Mouse (Mus musculus): ENCODE data around the gene Fkbpl. TPM values are rescaled to one million over a fixed set of nuclear protein-coding genes. Genes with fewer than 3 reads are reported as not detected.

The Fkbpl gene
- total RNA-seq, 2 experiments from 2014 or later = 4.0 to 41.6 TPM

DNA sequence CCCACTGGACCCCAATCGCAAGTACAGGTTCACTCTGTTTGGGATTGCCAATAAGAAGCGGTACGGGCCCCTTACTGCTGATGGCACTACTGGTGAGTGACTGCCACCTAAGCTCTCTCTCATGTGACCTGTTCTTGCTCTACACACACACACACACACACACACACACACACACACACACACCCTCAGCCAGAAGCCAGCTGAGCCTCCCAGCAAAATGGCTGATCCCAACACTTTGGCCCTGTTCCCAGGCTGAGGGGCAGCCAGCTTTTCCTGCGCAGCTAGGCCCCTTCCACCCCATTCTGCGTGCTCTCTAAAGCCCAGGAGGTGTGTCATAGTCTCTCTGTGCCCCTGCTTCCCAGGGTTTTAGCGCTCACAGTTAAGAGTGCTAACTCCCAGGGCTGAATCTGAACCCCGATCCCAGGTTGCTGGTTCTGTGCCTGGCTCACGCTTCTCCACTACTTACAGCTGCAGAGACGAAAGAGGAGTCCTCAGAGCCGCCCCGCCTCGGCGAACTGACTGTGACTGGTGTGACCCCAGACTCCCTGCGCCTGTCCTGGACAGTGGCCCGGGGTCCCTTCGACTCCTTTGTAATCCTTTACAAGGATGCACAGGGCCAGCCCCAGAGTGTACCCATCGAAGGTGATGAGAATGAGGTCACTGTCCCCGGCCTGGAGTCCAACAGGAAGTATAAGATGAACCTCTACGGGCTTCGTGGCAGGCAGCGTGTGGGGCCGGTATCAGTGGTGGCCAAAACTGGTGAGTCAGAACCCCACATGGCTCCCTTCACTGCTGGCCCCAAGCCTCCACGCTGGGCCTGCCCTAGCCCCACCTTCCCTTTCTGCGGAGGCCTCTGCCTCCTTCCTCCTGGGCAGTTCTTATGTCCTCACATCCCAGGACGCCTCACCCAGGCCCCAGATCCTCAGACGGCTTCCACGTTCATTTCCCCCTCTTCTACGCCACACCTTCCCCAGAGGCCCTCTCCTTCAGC, 40.9 kb downstream of the Fkbpl start:
- ATAC-seq (ENCODE audit: poor library complexity, severe bottlenecking) = peak; percentile 76

DNA sequence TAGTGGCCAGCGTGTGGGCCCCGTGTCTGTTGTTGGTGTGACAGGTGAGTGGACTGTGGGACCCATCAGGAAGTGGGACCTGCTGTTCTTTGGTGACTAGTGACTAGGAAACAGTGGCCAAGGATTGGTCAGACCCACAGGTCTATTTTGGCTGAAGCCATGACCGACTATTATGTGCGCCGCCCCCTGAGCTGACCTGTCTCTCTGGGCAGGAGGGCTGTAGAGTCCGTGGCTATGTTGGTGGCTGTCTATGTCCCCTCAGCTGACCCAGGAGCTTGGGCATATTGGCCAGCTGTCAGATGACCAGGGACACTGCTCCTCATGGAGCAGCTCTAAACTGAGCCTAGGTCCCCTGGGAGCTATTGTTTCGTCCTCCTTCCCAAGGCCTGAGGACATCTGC, 44.3 kb downstream of the Fkbpl start:
- ATAC-seq (ENCODE audit: poor library complexity, severe bottlenecking) = no peak

DNA sequence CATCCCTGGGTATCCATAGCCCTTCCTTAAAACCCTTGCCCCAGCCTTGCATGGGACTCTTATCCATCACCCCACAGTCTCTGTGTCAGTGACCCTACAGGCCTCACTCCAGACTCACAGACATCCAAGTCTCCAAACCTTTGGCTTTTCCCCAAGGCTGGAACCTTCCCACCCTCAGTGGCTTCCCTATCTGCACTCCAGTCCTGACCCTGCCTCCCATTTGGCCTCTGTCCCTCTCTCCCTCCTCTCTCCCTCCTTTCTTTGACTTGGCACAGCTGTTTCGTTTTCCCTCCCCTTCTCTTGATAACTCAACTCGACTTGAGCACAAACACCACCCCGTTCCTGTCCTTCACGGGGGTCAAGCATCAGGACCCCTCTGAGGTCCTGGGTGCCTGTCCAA, 45.9 kb downstream of the Fkbpl start:
- ATAC-seq (ENCODE audit: poor library complexity, severe bottlenecking) = no peak

DNA sequence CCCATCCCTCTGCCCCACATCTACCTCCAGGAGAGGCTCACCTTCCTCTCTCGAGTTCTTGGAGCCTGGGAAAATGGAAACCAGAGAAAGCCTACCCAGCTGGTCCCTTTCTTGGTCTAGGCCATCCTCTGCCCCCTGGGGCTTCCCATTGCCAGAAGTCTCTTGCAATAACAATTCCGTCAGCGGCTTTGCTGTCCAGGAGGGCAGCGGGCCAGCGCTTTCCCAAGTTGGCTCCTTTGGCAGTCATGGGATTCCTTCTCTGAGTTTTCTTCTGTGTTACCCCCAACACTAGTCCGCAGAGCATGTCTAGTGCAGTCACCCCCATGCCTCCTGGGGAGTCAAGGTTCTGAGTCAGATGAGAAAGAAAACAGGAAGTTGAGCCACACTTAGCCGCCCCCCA, 48.3 kb downstream of the Fkbpl start:
- ATAC-seq (ENCODE audit: poor library complexity, severe bottlenecking) = no peak

Other genes starting within 250 kb of the Fkbpl start
- gene BC051142, start 245.9 kb upstream of the Fkbpl start, total RNA-seq (2015) = not detected in 2 replicates
- gene BC051142, start 245.9 kb upstream of the Fkbpl start, total RNA-seq (2017) = 0.29 and 3.8 TPM in 2 replicates
- gene Btnl4, start 167.4 kb upstream of the Fkbpl start, total RNA-seq (2015) = not detected in 2 replicates
- not detected in 2 replicates for gene Btnl4, start 167.4 kb upstream of the Fkbpl start, total RNA-seq (2017)
- gene Btnl6, start 127.4 kb upstream of the Fkbpl start, total RNA-seq (2015) = not detected in 2 replicates
- not detected in 2 replicates for gene Btnl6, start 127.4 kb upstream of the Fkbpl start, total RNA-seq (2017)
- 0.11 TPM in 1 of 2 replicates, not detected in the other for gene Notch4, start 80.5 kb upstream of the Fkbpl start, total RNA-seq (2015)
- gene Notch4, start 80.5 kb upstream of the Fkbpl start, total RNA-seq (2017) = 0.12 and 0.15 TPM in 2 replicates
- gene Gpsm3, start 55.0 kb upstream of the Fkbpl start, total RNA-seq (2015) = 243 and 248 TPM in 2 replicates
- gene Gpsm3, start 55.0 kb upstream of the Fkbpl start, total RNA-seq (2017) = 75.7 and 109 TPM in 2 replicates
- 18.3 and 26.6 TPM in 2 replicates for gene Pbx2, start 53.5 kb upstream of the Fkbpl start, total RNA-seq (2015)
- 29.3 and 32.7 TPM in 2 replicates for gene Pbx2, start 53.5 kb upstream of the Fkbpl start, total RNA-seq (2017)
- gene Ager, start 46.9 kb upstream of the Fkbpl start, total RNA-seq (2015) = 1.8 and 4.8 TPM in 2 replicates
- gene Ager, start 46.9 kb upstream of the Fkbpl start, total RNA-seq (2017) = 1.6 and 2.4 TPM in 2 replicates
- gene Rnf5, start 41.1 kb upstream of the Fkbpl start, total RNA-seq (2015) = 44.7 and 59.5 TPM in 2 replicates
- gene Rnf5, start 41.1 kb upstream of the Fkbpl start, total RNA-seq (2017) = 8.9 and 11.9 TPM in 2 replicates
- 29.0 and 36.5 TPM in 2 replicates for gene Agpat1, start 40.5 kb upstream of the Fkbpl start, total RNA-seq (2015)
- 24.2 and 24.5 TPM in 2 replicates for gene Agpat1, start 40.5 kb upstream of the Fkbpl start, total RNA-seq (2017)
- 0.82 and 0.91 TPM in 2 replicates for gene Egfl8, start 28.8 kb upstream of the Fkbpl start, total RNA-seq (2015)
- 0.57 and 5.0 TPM in 2 replicates for gene Egfl8, start 28.8 kb upstream of the Fkbpl start, total RNA-seq (2017)
- gene Ppt2, start 16.3 kb upstream of the Fkbpl start, total RNA-seq (2015) = 37.0 and 41.4 TPM in 2 replicates
- 25.6 and 26.8 TPM in 2 replicates for gene Ppt2, start 16.3 kb upstream of the Fkbpl start, total RNA-seq (2017)
- 0.22 and 0.73 TPM in 2 replicates for gene Prrt1, start 15.2 kb upstream of the Fkbpl start, total RNA-seq (2015)
- 0.22 TPM in 1 of 2 replicates, not detected in the other for gene Prrt1, start 15.2 kb upstream of the Fkbpl start, total RNA-seq (2017)
- 31.9 and 32.4 TPM in 2 replicates for gene Atf6b, start 2.4 kb downstream of the Fkbpl start, total RNA-seq (2015)
- 25.4 and 32.2 TPM in 2 replicates for gene Atf6b, start 2.4 kb downstream of the Fkbpl start, total RNA-seq (2017)
- gene Tnxb, start 25.8 kb downstream of the Fkbpl start, total RNA-seq (2015) = 0.02 and 0.04 TPM in 2 replicates
- under 0.01 and 0.08 TPM in 2 replicates for gene Tnxb, start 25.8 kb downstream of the Fkbpl start, total RNA-seq (2017)
- 0.52 and 1.7 TPM in 2 replicates for gene C4b, start 99.1 kb downstream of the Fkbpl start, total RNA-seq (2015)
- gene C4b, start 99.1 kb downstream of the Fkbpl start, total RNA-seq (2017) = 0.37 TPM in 1 of 2 replicates, not detected in the other
- gene Cyp21a1, start 159.8 kb downstream of the Fkbpl start, total RNA-seq (2015) = not detected in 2 replicates
- gene Cyp21a1, start 159.8 kb downstream of the Fkbpl start, total RNA-seq (2017) = not detected in 2 replicates
- gene Stk19, start 192.2 kb downstream of the Fkbpl start, total RNA-seq (2015) = 17.5 and 21.8 TPM in 2 replicates
- gene Stk19, start 192.2 kb downstream of the Fkbpl start, total RNA-seq (2017) = 24.7 and 33.7 TPM in 2 replicates
- 22.4 and 28.5 TPM in 2 replicates for gene Dxo, start 192.3 kb downstream of the Fkbpl start, total RNA-seq (2015)
- 17.7 and 24.6 TPM in 2 replicates for gene Dxo, start 192.3 kb downstream of the Fkbpl start, total RNA-seq (2017)
- 13.3 and 17.1 TPM in 2 replicates for gene Skiv2l, start 205.4 kb downstream of the Fkbpl start, total RNA-seq (2015)
- 34.8 and 43.5 TPM in 2 replicates for gene Skiv2l, start 205.4 kb downstream of the Fkbpl start, total RNA-seq (2017)
- gene Nelfe, start 205.6 kb downstream of the Fkbpl start, total RNA-seq (2015) = 35.4 and 45.1 TPM in 2 replicates
- gene Nelfe, start 205.6 kb downstream of the Fkbpl start, total RNA-seq (2017) = 25.1 and 26.2 TPM in 2 replicates
- 2.3 and 7.1 TPM in 2 replicates for gene Cfb, start 217.8 kb downstream of the Fkbpl start, total RNA-seq (2015)
- 1.7 and 3.4 TPM in 2 replicates for gene Cfb, start 217.8 kb downstream of the Fkbpl start, total RNA-seq (2017)
- 0.78 and 1.1 TPM in 2 replicates for gene Zbtb12, start 234.7 kb downstream of the Fkbpl start, total RNA-seq (2015)
- gene Zbtb12, start 234.7 kb downstream of the Fkbpl start, total RNA-seq (2017) = 0.98 and 1.0 TPM in 2 replicates
- gene Gm20547, start 237.3 kb downstream of the Fkbpl start, total RNA-seq (2015) = not detected in 2 replicates
- 0.41 TPM in 1 of 2 replicates, not detected in the other for gene Gm20547, start 237.3 kb downstream of the Fkbpl start, total RNA-seq (2017)

All from megakaryocyte, adult 5-6 weeks (primary cell).